Mouse (Mus musculus) liver, embryonic 14.5 days (tissue): ENCODE results near the gene Ppip5k1. TPM values are rescaled to one million over a fixed set of nuclear protein-coding genes. Genes with fewer than 3 reads are reported as not detected.

ENCODE experiments used
- ATAC-seq: fragments of 200-750 bp; cut with Nextera tagmentation; 2 replicates; pipeline ENCODE4 v1.8.0; 2017; ENCODE audit warnings: moderate number of reproducible peaks, mild to moderate bottlenecking, moderate library complexity; ENCODE audit not compliant: insufficient read depth
- DNase-seq, 3 experiments: peaks; one replicate each; pipeline ENCODE4 v3.0.0-alpha.2; 2012 to 2013; ENCODE audit warnings: low read depth in 3 of 3, low spot score in 3 of 3
- H3K27ac ChIP-seq: fragments of 300-500 bp; sonication (generic); 2 replicates; pipeline ENCODE4 v1.5.1; 2014; ENCODE audit warnings: moderate library complexity, mild to moderate bottlenecking, control low read depth, inconsistent platforms
- H3K27me3 ChIP-seq: fragments of 300-500 bp; sonication (generic); 2 replicates; pipeline ENCODE4 v1.6.1; 2014; ENCODE audit warnings: mild to moderate bottlenecking, low read length, moderate library complexity; ENCODE audit not compliant: control insufficient read depth, insufficient read depth
- H3K36me3 ChIP-seq: fragments of 300-500 bp; sonication (generic); replicated peaks from 2 replicates; pipeline ENCODE4 v1.6.1; 2014; ENCODE audit warnings: low read depth; ENCODE audit not compliant: control insufficient read depth, insufficient read depth
- H3K4me1 ChIP-seq, 2 experiments: fragments of 200-500 bp in 1 of 2; fragments of 300-500 bp in 1 of 2; sonication (generic) in 1 of 2; replicated peaks; 2 replicates each; pipeline ENCODE4 v1.6.1; 2012 to 2014; ENCODE audit warnings: antibody characterized with exemption in 1 of 2, inconsistent platforms in 1 of 2, low read length in 1 of 2; ENCODE audit not compliant: control insufficient read depth in 2 of 2, insufficient read depth in 2 of 2
- H3K4me2 ChIP-seq: fragments of 300-500 bp; sonication (generic); 2 replicates; pipeline ENCODE4 v1.6.1; 2014; ENCODE audit warnings: low read depth, mild to moderate bottlenecking, control low read depth, moderate library complexity
- H3K4me3 ChIP-seq, 2 experiments: fragments of 200-500 bp in 1 of 2; fragments of 300-500 bp in 1 of 2; sonication (generic) in 1 of 2; 2 replicates each; pipeline ENCODE4 v1.5.1; 2012 to 2014; ENCODE audit warnings: low read depth in 2 of 2, low read length in 2 of 2, mild to moderate bottlenecking in 2 of 2, control low read depth in 1 of 2, inconsistent platforms in 1 of 2, moderate library complexity in 1 of 2; ENCODE audit not compliant: insufficient read depth in 1 of 2
- H3K9ac ChIP-seq: fragments of 300-500 bp; sonication (generic); replicated peaks from 2 replicates; pipeline ENCODE4 v1.6.1; 2014; ENCODE audit warnings: mild to moderate bottlenecking, control low read depth, moderate library complexity
- H3K9me3 ChIP-seq: fragments of 300-500 bp; sonication (generic); 2 replicates; pipeline ENCODE4 v1.6.1; 2016; ENCODE audit warnings: low read length, mixed read lengths; ENCODE audit not compliant: control insufficient read depth
- CTCF ChIP-seq: IDR thresholded peaks from 2 replicates; pipeline ENCODE4 v1.5.1; 2016; ENCODE audit warnings: antibody characterized with exemption, low read depth, control low read depth
- EP300 ChIP-seq: IDR thresholded peaks from 2 replicates; pipeline ENCODE4 v1.6.1; 2016; ENCODE audit warnings: antibody characterized with exemption, low read depth
- WGBS: fragments of 180-500 bp; shearing (Covaris S2); extraction: QIAGEN DNeasy Blood & Tissue Kit; methylation state at CpG from one replicate; pipeline ENCODE4 v1.1.7; 2014; ENCODE audit not compliant: insufficient replicate concordance; 5-methylcytosine and 5-hydroxymethylcytosine counted together
- polyA plus RNA-seq, 2 experiments: library from polyadenylated mRNA; depleted of rRNA in 1 of 2; stranded (reverse) in 1 of 2; unstranded in 1 of 2; fragments of >200 nt; fragmentation: Nextera tagmentation in 1 of 2; extraction: Ambion mirVana in 1 of 2; gene quantifications; 2 replicates each; pipeline versions ENCODE4 v1.2.1 to v1.2.3; 2012 to 2014

The Ppip5k1 gene
- polyA plus RNA-seq, 2 experiments: 4.5 to 5.6 TPM

GRCm38 (mm10) chr2:121372266-121372665 is 17.1 kb upstream of the Ppip5k1 start:
- Histone ChIP-seq H3K4me3 (no peak overlapping the region), H3K9me3 (no peaks in the 10 kb centered on the region), H3K9ac (no peak overlapping the region), H3K36me3 (no peaks in the 10 kb centered on the region), H3K27ac (no peak overlapping the region), H3K27me3 (no peaks in the 10 kb centered on the region), H3K4me1 (no peaks in the 10 kb centered on the region), H3K4me2 (no peak overlapping the region)
- WGBS: 44% methylated on average over 3 of the region's 3 CpGs
- DNase-seq (no peak), ATAC-seq (no peak)
- TF ChIP-seq CTCF (no peak), EP300 (no peak)

GRCm38 (mm10) chr2:121370921-121371320 is 15.7 kb upstream of the Ppip5k1 start:
- DNase-seq: no peak
- no peak overlapping the region for H3K27ac ChIP-seq
- H3K9me3 ChIP-seq: no peaks in the 10 kb centered on the region
- no peak overlapping the region for H3K9ac ChIP-seq
- no peaks in the 10 kb centered on the region for H3K27me3 ChIP-seq
- TF ChIP-seq CTCF (no peak), EP300 (no peak)
- no peaks in the 10 kb centered on the region for H3K4me1 ChIP-seq
- no peak overlapping the region for H3K4me3 ChIP-seq
- ATAC-seq: no peak
- H3K36me3 ChIP-seq: no peaks in the 10 kb centered on the region
- 60% methylated on average over 5 of the region's 5 CpGs for WGBS
- no peak overlapping the region for H3K4me2 ChIP-seq

- no peak overlapping the region for H3K27ac ChIP-seq
- no peak overlapping the region for H3K4me3 ChIP-seq
- H3K4me2 ChIP-seq: no peak overlapping the region
- no peaks in the 10 kb centered on the region for H3K36me3 ChIP-seq
- no peaks in the 10 kb centered on the region for H3K9me3 ChIP-seq
- TF ChIP-seq EP300 (no peak), CTCF (no peak)
- H3K27me3 ChIP-seq: no peaks in the 10 kb centered on the region
- DNase-seq (no peak), ATAC-seq (no peak)
- WGBS: 60% methylated on average over 2 of the region's 2 CpGs
- no peaks in the 10 kb centered on the region for H3K4me1 ChIP-seq
- no peak overlapping the region for H3K9ac ChIP-seq
Measured at GRCm38 (mm10) chr2:121368831-121369230, 13.6 kb upstream of the Ppip5k1 start.

GRCm38 (mm10) chr2:121363656-121364055 is 8.5 kb upstream of the Ppip5k1 start:
- Histone ChIP-seq H3K4me2 (no peak overlapping the region), H3K27me3 (peaks cover 4% of the 10 kb centered on the region), H3K4me3 (no peak overlapping the region), H3K36me3 (no peaks in the 10 kb centered on the region), H3K9ac (no peak overlapping the region), H3K4me1 (no peaks in the 10 kb centered on the region), H3K9me3 (no peaks in the 10 kb centered on the region), H3K27ac (no peak overlapping the region)
- 68% methylated on average over 3 of the region's 3 CpGs for WGBS
- DNase-seq (no peak), ATAC-seq (no peak)
- no peak for TF ChIP-seq EP300
- no peak for TF ChIP-seq CTCF

GRCm38 (mm10) chr2:121359461-121359860 is 4.3 kb upstream of the Ppip5k1 start:
- TF ChIP-seq EP300: no peak
- TF ChIP-seq CTCF: no peak
- ATAC-seq (no peak), DNase-seq (no peak)
- Histone ChIP-seq H3K4me3 (no peak overlapping the region), H3K9me3 (no peaks in the 10 kb centered on the region), H3K36me3 (no peaks in the 10 kb centered on the region), H3K27ac (no peak overlapping the region), H3K4me2 (no peak overlapping the region), H3K9ac (no peak overlapping the region), H3K4me1 (peaks cover 0 to under 1% of the 10 kb centered on the region in 2 experiments; a peak in 1 of 4 replicates), H3K27me3 (peaks cover 28% of the 10 kb centered on the region)
- 48% methylated on average over 4 of the region's 4 CpGs for WGBS
